Mouse (Mus musculus): ENCODE results near the gene Sox5.

GRCm38 (mm10) chr6:144361267-144362038, 420.3 kb downstream of the Sox5 start:
- TF ChIP-seq MAX (IDR thresholded peaks at IDR 0.05; ENCODE audit: low read length): no peak
- TF ChIP-seq CTCF (conservative IDR thresholded peaks at IDR 0.05 in 1 of 2, IDR thresholded peaks at IDR 0.05 in 1 of 2; ENCODE audit: low read depth in 2 of 2, low read length in 2 of 2): no peak
- no peak for TF ChIP-seq ZNF384 (IDR thresholded peaks at IDR 0.05; ENCODE audit: low read depth, low read length)
- TF ChIP-seq E2F4 (IDR thresholded peaks at IDR 0.05; ENCODE audit: insufficient replicate concordance, low read depth, low read length): no peak
- TF ChIP-seq KAT2A (IDR thresholded peaks at IDR 0.05; ENCODE audit: insufficient replicate concordance, low read length): no peak

All from CH12.LX (cell line).